Mouse (Mus musculus) skeletal muscle tissue, adult 2 months (tissue): ENCODE data around the gene Rxfp3.
A peak's percentile ranks its signal among the peaks of the same experiment; 100 is the strongest.
"Not testable (repeated sequence)": the region's sequence is repeated elsewhere in the genome, so short reads cannot be mapped to it uniquely, and the experiment has no call there.

Experiments
- DNase-seq: peaks from one replicate; pipeline ENCODE4 v3.0.0-alpha.2; 2012; ENCODE audit warnings: low read depth, low spot score

The Rxfp3 gene

DNA sequence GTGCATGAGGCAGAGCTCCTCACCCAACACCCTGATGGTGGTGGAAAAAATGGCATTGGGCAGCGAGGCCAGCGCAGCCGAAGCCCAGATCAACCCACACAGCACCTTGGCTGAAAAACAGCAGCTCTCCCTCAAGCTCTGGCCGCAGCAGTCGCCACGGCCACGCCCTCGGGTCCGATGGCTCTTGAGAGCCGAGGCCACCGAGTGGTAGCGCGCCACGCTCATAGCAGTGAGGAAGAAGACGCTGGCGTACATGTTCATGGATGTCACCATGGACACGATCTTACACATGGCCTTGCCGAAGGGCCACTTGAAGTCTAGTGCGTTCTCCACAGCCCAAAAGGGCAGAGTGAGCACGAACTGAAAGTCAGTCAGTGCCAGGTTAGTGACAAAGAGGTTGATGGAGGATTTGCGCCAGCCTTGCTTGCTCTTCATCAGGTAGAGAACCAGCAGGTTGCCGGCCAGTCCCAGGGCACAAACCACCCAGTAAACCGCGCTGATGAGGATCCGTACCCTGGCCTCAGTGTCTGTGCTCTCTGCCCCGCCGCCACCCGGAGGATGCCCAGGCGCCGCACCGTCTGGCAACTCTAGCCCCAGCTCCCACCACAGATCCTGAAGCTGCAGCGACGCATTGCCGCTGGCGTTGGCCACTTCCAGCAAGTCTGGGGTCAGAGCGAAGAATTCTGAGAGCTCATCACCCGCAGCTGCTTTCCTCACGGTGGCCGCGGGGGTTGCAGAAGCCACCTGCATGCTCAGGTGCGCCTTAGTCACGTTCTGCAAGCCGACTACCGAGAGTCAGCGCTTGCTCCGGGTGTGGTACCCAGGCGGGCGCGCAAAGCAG is 1.0 kb downstream of the Rxfp3 start:
- no peak for DNase-seq

DNA sequence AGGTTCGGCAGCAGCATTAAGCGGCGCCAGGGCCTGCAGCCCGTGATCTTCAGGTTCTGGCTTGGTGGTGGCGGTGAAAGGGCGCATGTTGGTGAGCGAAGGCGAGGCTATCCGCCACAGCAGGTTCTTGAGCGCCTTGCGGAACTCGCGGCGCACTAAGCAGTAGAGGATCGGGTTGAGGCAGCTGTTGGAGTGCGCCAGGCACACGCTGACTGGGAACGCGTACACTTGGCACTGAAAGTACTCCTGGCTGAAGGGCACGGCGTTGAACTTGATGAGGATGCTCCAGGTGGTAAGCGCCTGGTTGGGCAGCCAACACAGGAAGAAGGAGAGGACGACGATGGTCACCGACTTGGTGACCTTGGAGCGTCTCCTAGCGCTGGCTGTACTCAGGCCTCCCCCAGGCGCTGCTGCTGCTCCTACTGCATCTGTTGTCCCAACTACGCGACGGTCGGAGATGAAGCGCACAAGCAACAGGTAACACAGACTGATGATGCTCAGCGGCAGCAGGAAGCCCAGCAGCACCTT is 1.8 kb downstream of the Rxfp3 start:
- DNase-seq, result no peak

DNA sequence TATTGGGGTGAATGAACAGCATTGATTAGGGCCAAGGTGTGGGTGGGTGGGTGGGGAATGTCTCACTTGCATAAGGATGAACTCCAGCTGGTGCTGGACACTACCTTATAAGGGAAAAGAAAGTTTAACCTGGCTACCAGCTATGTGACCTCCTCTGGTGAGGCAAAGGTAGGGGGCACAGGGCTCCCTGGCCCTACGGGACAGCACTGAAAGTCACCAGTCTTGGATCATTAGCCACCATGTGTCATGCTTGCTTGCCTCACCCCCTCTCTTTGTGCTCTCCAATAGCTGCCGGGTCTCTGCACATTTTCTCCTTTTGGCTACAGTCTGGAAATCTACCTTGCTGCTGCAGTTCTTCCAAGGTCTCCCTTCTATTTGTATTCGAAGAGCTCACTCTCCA is 7.6 kb downstream of the Rxfp3 start:
- no peak for DNase-seq

DNA sequence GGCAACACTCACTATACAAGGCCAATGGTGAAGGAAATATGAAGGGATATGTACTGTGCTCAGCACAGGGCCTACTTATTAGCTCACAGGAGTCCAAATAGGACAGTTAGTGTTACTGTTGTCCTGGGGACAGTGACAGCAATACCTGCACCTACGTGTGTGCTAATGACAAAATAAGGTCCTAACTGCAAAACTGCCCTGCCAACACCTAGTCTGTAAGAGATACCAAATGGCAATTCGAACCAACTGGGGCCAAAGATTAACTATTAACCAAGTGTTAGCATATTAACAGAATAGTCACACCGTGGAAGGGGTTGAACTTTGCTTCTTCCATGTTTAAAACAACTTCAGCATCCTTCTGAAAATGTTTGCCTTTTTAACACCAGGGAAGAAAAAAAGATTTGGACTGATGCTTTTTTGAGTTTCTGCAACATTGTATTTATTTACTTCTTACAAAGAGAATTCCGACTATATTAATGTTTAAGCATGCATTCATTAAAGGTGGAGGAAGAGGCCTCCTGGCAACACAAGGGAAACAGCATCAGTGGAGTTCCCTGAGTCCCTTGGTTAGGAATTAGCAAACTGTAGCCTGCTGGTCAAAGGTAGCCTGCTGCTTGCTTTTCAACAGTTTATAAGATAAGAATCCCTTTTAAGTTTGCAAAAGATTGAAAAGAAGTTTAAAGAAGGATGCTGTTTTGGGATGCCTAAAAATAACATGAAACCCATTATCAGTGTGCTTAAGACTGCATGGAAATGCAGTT is 10.8 kb downstream of the Rxfp3 start:
- no peak for DNase-seq

DNA sequence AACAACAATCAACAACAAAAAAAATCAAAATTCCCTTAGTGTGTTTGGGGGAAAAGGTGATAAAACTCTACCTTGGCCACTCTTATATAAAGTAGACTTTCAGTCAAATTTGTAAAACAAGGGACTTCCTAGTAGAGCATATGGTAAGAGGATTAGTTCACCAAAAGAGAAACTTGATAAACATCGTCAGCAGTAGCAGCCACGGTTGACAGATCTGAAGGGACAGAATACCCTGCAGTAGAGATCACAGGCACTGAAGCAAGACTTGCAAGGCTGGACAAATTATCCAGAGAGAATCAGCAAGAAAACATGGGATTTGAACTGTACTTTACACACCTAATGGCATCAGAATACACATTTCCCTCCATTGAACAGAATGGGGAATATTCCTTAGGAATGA is 22.9 kb downstream of the Rxfp3 start:
- no peak for DNase-seq

DNA sequence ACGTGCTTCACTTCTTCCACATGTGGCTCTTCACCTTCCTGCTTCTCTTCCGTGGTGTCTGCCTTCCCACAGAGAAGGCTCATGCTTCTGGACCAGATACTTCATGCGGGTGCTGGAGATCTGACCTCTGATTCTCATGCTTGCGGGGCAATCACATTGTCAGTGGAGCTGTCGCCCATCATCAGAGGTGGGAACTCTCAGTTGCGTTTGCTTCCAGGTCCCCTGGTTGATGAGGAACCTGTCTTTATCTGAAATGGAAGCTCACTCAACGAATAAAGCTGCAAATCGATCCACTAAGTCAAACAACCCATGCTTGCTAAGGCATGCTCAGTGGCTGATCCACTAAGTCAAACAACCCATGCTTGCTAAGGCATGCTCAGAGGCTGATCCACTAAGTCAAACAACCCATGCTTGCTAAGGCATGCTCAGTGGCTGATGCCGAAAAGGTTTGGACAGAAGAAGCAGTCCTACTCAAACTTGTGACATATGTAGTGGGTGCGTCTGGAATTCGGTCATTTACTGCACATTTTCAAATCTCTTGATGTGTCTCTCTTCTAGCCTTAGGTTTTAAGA is 26.7 kb downstream of the Rxfp3 start:
- DNase-seq, result no peak

DNA sequence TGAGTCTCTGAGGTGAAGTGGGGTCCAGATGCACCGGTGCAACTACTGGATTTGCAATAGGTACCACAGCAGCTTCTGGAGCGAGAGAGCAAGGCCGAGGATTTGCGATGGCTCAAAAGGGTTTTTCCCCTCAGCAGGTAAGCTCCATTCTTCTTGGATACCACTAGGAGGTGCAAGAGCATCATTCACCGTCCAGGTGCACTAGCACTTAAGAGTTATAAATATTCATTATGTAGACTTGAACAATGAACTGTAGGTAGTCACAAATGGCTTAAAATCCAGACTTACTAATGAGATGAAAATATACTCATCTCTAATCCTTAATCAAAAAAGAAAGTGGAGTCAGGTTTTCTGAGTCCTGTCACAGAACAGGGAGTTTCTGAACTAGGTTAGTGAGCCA is 29.0 kb downstream of the Rxfp3 start:
- DNase-seq, result peak; percentile 8

DNA sequence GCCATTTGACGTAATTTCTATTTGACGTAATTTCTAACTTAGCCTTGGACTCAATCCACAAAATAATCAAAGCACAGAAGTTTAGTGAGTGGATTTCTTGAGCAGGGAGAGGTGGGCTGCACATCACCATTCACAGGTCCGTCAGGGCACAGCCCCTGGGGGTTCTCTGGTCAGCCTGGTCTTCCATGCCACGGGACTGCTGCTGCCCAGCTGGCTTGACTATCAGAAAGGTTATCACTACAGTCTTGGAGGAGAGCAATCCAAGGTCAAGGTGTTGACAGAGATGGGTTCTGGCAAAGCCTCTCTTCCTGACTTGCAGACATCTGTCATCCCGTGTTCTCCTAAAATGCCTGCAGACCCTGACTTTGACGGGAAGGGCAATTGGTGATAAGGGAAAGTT is 33.1 kb downstream of the Rxfp3 start:
- DNase-seq, result no peak

DNA sequence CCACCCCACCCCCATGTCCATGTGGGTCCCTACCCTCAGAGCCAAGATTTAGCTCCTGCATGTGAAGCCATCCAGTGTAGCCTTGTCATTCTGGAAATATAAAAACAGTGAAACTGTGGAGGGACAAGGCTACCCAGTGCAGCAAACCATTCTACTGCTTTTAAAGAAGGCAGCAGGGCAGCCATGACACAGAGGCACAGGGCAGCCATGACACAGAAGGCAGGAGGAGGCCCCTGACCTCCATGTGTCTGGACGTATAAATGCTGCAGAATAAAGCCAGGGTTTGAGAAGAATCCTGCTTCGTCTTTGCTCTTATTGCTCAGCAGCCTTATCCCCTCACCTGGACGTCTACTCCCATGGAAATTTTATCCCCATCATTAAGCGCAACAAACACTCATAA is 34.0 kb downstream of the Rxfp3 start:
- DNase-seq, result no peak

DNA sequence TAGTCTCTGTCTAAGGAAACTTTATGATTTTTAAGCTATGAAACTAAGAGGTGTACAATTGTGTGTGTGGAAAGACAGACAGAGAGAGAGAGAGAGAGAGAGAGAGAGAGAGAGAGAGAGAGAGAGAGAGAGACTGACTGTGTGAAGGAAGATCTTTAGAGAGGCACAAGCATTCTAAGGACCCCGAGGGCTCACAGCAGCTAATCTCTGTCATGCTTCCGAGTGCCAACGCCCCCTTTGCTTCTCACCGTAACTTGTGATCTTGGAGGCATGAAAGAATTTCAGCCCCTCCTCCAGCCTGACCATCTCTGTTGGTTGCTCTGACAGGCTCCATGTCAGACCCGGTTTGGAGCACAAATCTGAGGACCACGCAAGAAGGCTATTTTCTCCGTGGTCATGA is 37.4 kb downstream of the Rxfp3 start, which contains the start of gene Slc45a2:
TSS of gene Slc45a2 (plus strand) at position 301 of the 400 bp plus-strand sequence.
- DNase-seq, result no peak

DNA sequence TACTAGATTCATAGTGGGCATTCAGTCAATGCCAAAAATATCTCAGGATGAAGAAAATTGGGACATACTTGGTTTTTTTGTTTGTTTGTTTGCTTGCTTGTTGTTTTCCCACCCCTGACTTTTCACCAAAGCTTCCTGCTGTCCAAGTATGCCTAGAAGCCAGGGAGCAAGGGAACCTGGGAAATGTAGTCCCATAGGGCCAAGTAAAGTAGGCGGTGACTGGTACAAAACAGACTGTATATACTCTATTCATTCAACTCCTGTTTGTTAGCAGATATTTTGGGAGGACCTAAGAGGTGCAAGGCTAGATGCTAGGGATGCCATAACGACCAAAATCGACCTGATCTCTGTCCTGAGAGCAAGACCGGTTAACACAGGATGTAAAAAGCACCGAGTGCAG is 38.0 kb downstream of the Rxfp3 start:
- DNase-seq, result no peak

DNA sequence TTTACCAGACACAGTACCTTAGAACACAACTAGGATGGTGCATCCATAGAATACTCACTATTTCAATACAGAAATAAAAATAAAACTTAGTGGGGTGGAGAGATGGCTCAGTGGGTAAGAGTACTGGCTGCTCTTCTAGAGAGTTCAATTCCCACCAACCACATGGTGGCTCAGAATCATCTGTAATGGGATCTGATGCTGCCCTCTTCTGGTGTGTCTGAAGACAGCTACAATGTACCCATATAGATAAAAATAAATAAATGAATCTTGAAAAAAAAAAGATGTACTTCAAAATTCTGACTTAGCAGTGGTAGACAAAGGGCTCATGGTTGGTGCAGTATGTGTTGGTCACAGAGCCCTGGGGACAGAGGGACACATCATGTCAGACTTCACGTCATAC is 46.2 kb downstream of the Rxfp3 start:
- no peak for DNase-seq

DNA sequence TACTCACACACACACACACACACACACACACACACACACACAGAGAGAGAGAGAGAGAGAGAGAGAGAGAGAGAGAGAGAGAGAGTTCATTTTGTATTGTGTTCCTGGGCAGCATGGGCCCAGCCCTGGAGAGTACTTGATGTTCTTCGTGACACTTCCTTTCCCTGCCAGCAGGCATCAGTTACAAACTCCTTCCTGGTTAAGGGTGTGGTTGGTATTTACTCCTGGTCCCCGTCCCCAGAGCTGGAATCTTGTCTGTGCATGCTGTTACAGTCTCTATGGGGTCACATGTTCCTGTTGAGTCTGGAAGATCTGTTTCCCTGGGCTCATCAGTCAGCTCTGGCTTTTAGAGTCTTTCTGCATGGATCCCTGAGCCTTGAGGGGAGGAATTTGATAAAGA is 47.4 kb downstream of the Rxfp3 start:
- peak; percentile 46 for DNase-seq

DNA sequence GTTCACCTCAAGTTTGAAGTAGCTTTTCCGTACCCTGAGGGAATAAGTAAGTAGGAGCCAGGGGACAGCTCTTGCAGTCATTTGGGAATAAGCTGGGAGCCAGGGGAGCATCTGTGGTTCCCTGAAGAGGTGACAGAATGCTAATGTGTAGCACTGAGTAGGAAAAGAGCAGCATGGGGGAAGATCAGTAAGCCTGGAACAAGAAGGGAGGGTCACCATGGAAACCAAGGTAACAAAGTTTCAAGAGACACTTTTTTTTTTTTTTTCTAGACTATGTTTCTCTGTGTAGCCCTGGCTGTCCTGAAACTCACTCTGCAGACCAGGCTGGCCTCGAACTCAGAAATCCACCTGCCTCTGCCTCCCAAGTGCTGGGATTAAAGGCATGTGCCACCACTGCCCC is 51.3 kb downstream of the Rxfp3 start:
- not testable (repeated sequence) for DNase-seq

DNA sequence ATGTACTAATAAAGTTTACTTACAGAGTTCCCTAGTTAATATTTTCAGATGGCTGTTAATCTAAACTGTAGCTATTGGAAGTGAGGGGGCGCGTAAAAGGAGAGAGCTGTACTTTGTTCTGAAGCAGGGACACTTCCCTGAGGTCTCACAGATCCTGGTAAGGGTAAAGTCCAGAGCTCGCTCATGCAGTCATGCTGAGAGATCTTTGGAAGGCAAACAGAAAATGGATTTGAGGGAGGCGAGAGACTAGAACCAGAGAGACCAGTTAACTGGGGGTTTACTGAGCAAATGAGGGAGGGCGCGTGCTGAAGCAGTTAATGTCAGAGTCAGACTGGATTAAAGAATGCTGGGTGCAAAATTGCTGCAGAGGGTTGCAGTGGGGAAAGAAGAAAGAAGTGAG is 52.0 kb downstream of the Rxfp3 start:
- DNase-seq, result no peak
